Mouse (Mus musculus) c-Kit-positive CD71-positive TER-119-positive erythroid progenitor cells, embryonic 14.5 days (primary cell): ENCODE data around the gene 9030612E09Rik.

ENCODE experiments used
- DNase-seq: peaks from one replicate; pipeline ENCODE4 v3.0.0-alpha.2; 2013; ENCODE audit warnings: low spot score

Gene 9030612E09Rik

GRCm38 (mm10) chr10:43211866-43212265 is 37.4 kb downstream of the 9030612E09Rik start:
- DNase-seq, result peak; percentile 58

- DNase-seq, result no peak
These were observed 42.9 kb downstream of the 9030612E09Rik start for GRCm38 (mm10) chr10:43217361-43217900.

GRCm38 (mm10) chr10:43220479-43220878 is 46.0 kb downstream of the 9030612E09Rik start:
- DNase-seq, result no peak

- peak; percentile 91 for DNase-seq
These were observed 46.6 kb downstream of the 9030612E09Rik start, which contains the start of gene Pdss2 for GRCm38 (mm10) chr10:43220910-43221625. Pdss2 (plus strand) TSS chr10:43221486.

GRCm38 (mm10) chr10:43221659-43222058 is 47.2 kb downstream of the 9030612E09Rik start:
- DNase-seq, result no peak

GRCm38 (mm10) chr10:43223391-43223790 is 48.9 kb downstream of the 9030612E09Rik start:
- DNase-seq, result no peak
